Mouse (Mus musculus) forebrain, embryonic 14.5 days (tissue): ENCODE results near the gene Ugt1a7c. TPM values are rescaled to one million over a fixed set of nuclear protein-coding genes. Genes with fewer than 3 reads are reported as not detected.
"Not testable (repeated sequence)": the region's sequence is repeated elsewhere in the genome, so short reads cannot be mapped to it uniquely, and the experiment has no call there.

Source experiments
- ATAC-seq: fragments of 200-750 bp; cut with Nextera tagmentation; 2 replicates; pipeline ENCODE4 v1.8.0; 2017; ENCODE audit warnings: mild to moderate bottlenecking, moderate library complexity
- DNase-seq: peaks from one replicate; pipeline ENCODE4 v3.0.0-alpha.2; 2015; ENCODE audit warnings: low spot score
- H3K27ac ChIP-seq: fragments of 300-500 bp; sonication (generic); 2 replicates; pipeline ENCODE4 v1.5.1; 2014; ENCODE audit warnings: low read depth, mild to moderate bottlenecking, control low read depth, low read length, moderate library complexity
- H3K27me3 ChIP-seq: fragments of 300-500 bp; sonication (generic); replicated peaks from 2 replicates; pipeline ENCODE4 v1.6.1; 2014; ENCODE audit warnings: low read length, control low read depth, mixed read lengths; ENCODE audit not compliant: control insufficient read depth, insufficient read depth
- H3K36me3 ChIP-seq: fragments of 300-500 bp; sonication (generic); 2 replicates; pipeline ENCODE4 v1.6.1; 2014; ENCODE audit warnings: low read length, control low read depth; ENCODE audit not compliant: control insufficient read depth, insufficient read depth
- H3K4me1 ChIP-seq: fragments of 300-500 bp; sonication (generic); 2 replicates; pipeline ENCODE4 v1.6.1; 2014; ENCODE audit warnings: antibody characterized with exemption, low read length, control low read depth; ENCODE audit not compliant: control insufficient read depth, insufficient read depth
- H3K4me2 ChIP-seq: fragments of 300-500 bp; sonication (generic); 2 replicates; pipeline ENCODE4 v1.6.1; 2014; ENCODE audit warnings: mild to moderate bottlenecking, control low read depth, low read length
- H3K4me3 ChIP-seq: fragments of 300-500 bp; sonication (generic); 2 replicates; pipeline ENCODE4 v1.5.1; 2014; ENCODE audit warnings: low read depth, low read length, control low read depth
- H3K9ac ChIP-seq: fragments of 300-500 bp; sonication (generic); 2 replicates; pipeline ENCODE4 v1.6.1; 2014; ENCODE audit warnings: mild to moderate bottlenecking, low read length, control low read depth, moderate library complexity
- H3K9me3 ChIP-seq: fragments of 300-500 bp; sonication (generic); replicated peaks from 2 replicates; pipeline ENCODE4 v1.6.1; 2016; ENCODE audit warnings: low read length, control low read depth, mixed read lengths; ENCODE audit not compliant: control insufficient read depth
- WGBS: fragments of 180-500 bp; shearing (Covaris S2); extraction: QIAGEN DNeasy Blood & Tissue Kit; methylation state at CpG from one replicate; pipeline ENCODE4 v1.1.7; 2014; 5-methylcytosine and 5-hydroxymethylcytosine counted together
- polyA plus RNA-seq: library from polyadenylated mRNA; unstranded; fragments of >200 nt; fragmentation: Nextera tagmentation; extraction: Ambion mirVana; gene quantifications from 2 replicates; pipeline ENCODE4 v1.2.1, GENCODE M21; 2014

Ugt1a7c gene
- polyA plus RNA-seq, 1 experiment from 2014 or later, result 0.36 TPM

GRCm38 (mm10) chr1:88145278-88145677 is 50.4 kb downstream of the Ugt1a7c start:
- not testable (repeated sequence) for H3K9ac ChIP-seq, H3K4me2 ChIP-seq, H3K4me1 ChIP-seq, H3K27me3 ChIP-seq, ATAC-seq, H3K4me3 ChIP-seq, H3K27ac ChIP-seq, H3K9me3 ChIP-seq, H3K36me3 ChIP-seq
- 71% methylated on average over 2 of the region's 2 CpGs for WGBS
- peak; percentile 14 for DNase-seq

GRCm38 (mm10) chr1:88150133-88150532 is 55.3 kb downstream of the Ugt1a7c start:
- not testable (repeated sequence) for H3K9me3 ChIP-seq, ATAC-seq, H3K4me3 ChIP-seq, H3K27me3 ChIP-seq, H3K9ac ChIP-seq, DNase-seq, H3K27ac ChIP-seq, H3K4me2 ChIP-seq, H3K36me3 ChIP-seq, H3K4me1 ChIP-seq
- 67% methylated on average over 2 of the region's 2 CpGs for whole genome bisulfite sequencing

- no peaks in the 10 kb centered on the region for H3K9me3 ChIP-seq
- ATAC-seq, result no peak
- no peak for DNase-seq
- H3K27ac ChIP-seq, result no peak overlapping the region
- H3K36me3 ChIP-seq, result no peaks in the 10 kb centered on the region
- H3K27me3 ChIP-seq, result no peaks in the 10 kb centered on the region
- H3K4me2 ChIP-seq, result no peak overlapping the region
- no peak overlapping the region for H3K4me3 ChIP-seq
- no peaks in the 10 kb centered on the region for H3K4me1 ChIP-seq
- H3K9ac ChIP-seq, result no peak overlapping the region
- 90% methylated on average over 2 of the region's 2 CpGs for WGBS
Observed at GRCm38 (mm10) chr1:88158430-88158829, 63.6 kb downstream of the Ugt1a7c start.

- 82% methylated on average over 5 of the region's 5 CpGs for WGBS
- Histone ChIP-seq H3K4me1 (no peaks in the 10 kb centered on the region), H3K4me3 (no peak within 1 kb of the TSS), H3K9ac (no peak within 1 kb of the TSS), H3K9me3 (no peaks in the 10 kb centered on the region), H3K4me2 (no peak within 1 kb of the TSS), H3K27ac (no peak within 1 kb of the TSS), H3K27me3 (no peaks in the 10 kb centered on the region), H3K36me3 (no peaks in the 10 kb centered on the region)
- ATAC-seq, result no peak
- no peak for DNase-seq
Observed at GRCm38 (mm10) chr1:88165711-88166110, 70.8 kb downstream of the Ugt1a7c start, which contains the start of gene Ugt1a5. TSS of gene Ugt1a5 (plus strand) at chr1:88166012.

GRCm38 (mm10) chr1:88172190-88172589 is 77.3 kb downstream of the Ugt1a7c start:
- not testable (repeated sequence) for H3K9ac ChIP-seq, H3K4me1 ChIP-seq, ATAC-seq, H3K4me3 ChIP-seq, H3K9me3 ChIP-seq, H3K27ac ChIP-seq, H3K36me3 ChIP-seq, H3K27me3 ChIP-seq, DNase-seq, H3K4me2 ChIP-seq
- 91% methylated on average over 5 of the region's 7 CpGs for whole genome bisulfite sequencing

GRCm38 (mm10) chr1:88179657-88180056 is 84.8 kb downstream of the Ugt1a7c start:
- no peak overlapping the region for H3K4me2 ChIP-seq
- no peaks in the 10 kb centered on the region for H3K4me1 ChIP-seq
- no peak for DNase-seq
- H3K9me3 ChIP-seq, result peaks cover 6% of the 10 kb centered on the region; the same call in 1 of the 2 replicates
- H3K27me3 ChIP-seq, result no peaks in the 10 kb centered on the region
- WGBS, result 95% methylated on average over 1 of the region's 1 CpGs
- no peak for ATAC-seq
- H3K27ac ChIP-seq, result no peak overlapping the region
- H3K9ac ChIP-seq, result no peak overlapping the region
- no peak overlapping the region for H3K4me3 ChIP-seq
- H3K36me3 ChIP-seq, result no peaks in the 10 kb centered on the region

GRCm38 (mm10) chr1:88186325-88186935 is 91.6 kb downstream of the Ugt1a7c start:
- DNase-seq, result no peak
- H3K36me3 ChIP-seq, result no peaks in the 10 kb centered on the region
- H3K27me3 ChIP-seq, result no peaks in the 10 kb centered on the region
- no peaks in the 10 kb centered on the region for H3K4me1 ChIP-seq
- H3K9me3 ChIP-seq, result no peaks in the 10 kb centered on the region
- H3K4me3 ChIP-seq, result no peak overlapping the region
- no peak overlapping the region for H3K4me2 ChIP-seq
- H3K9ac ChIP-seq, result no peak overlapping the region
- ATAC-seq, result no peak
- no peak overlapping the region for H3K27ac ChIP-seq
- 90% methylated on average over 5 of the region's 5 CpGs for WGBS

GRCm38 (mm10) chr1:88192136-88192535 is 97.3 kb downstream of the Ugt1a7c start:
- 58% methylated on average over 3 of the region's 3 CpGs for WGBS
- Histone ChIP-seq H3K36me3 (no peaks in the 10 kb centered on the region), H3K4me2 (no peak overlapping the region), H3K4me3 (no peak overlapping the region), H3K4me1 (no peaks in the 10 kb centered on the region), H3K27me3 (no peaks in the 10 kb centered on the region), H3K9ac (no peak overlapping the region), H3K27ac (no peak overlapping the region), H3K9me3 (no peaks in the 10 kb centered on the region)
- ATAC-seq (no peak), DNase-seq (no peak)

- no peak overlapping the region for H3K4me2 ChIP-seq
- no peak for DNase-seq
- no peak overlapping the region for H3K27ac ChIP-seq
- H3K36me3 ChIP-seq, result no peaks in the 10 kb centered on the region
- no peaks in the 10 kb centered on the region for H3K4me1 ChIP-seq
- H3K9ac ChIP-seq, result no peak overlapping the region
- no peak for ATAC-seq
- no peak overlapping the region for H3K4me3 ChIP-seq
- no peaks in the 10 kb centered on the region for H3K27me3 ChIP-seq
- 83% methylated on average over 1 of the region's 1 CpGs for WGBS
- no peaks in the 10 kb centered on the region for H3K9me3 ChIP-seq
Observed at GRCm38 (mm10) chr1:88195687-88196086, 100.8 kb downstream of the Ugt1a7c start.
